Mouse (Mus musculus): Measurements from ENCODE around the gene Adam1a.

DNA sequence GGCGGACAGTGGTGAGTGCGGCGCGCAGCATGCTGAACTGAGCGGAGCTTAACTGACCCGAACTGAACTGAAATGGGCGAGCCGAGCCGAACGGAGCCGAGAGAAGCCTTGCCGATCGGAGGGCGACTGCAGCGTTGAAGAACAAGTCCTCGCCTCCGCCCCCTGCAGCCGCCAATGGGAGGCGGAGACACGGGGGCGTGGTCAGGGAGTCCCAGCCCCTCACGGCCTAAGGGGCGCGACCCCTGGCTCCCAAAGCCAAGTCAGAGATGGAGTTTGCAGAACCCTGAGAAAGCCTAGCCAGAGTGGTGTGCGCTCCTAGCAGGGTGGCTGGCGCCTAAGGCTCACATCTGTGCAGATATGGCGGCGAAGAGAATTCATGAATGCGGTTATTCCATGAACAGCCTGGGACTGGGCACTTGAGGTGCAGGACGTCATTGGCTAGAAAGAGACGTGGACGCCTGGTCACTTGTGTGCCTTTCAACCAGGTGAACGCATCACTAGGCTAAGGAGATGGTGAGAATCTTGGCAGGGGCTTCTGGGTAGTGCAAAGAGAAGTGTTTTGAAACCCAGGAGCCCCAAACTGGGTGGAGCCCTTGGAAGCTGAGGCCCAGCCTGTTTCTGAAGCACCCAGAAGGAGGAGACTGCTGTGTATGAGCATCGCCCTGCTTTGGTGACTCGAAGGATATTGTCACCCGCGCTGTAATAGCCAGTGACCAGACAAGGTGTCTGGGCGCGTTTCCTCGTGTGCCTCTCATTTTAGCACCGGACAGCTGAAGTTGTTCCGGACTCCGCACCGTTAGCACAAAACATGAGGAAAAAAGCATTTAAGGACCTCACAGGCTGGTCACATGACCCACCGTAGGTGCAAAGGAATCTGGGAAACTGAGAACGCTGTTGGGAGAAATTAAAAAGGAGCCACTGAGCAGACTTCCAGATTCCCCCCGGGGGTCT is 48.4 kb upstream of the Adam1a start, which contains the start of gene Aldh2:
- TF ChIP-seq CTCF (IDR thresholded peaks at IDR 0.05; ENCODE audit: borderline replicate concordance, extremely low read depth, insufficient read depth, insufficient read length) (no peak), POLR2A (IDR thresholded peaks at IDR 0.05; ENCODE audit: borderline replicate concordance, extremely low read depth, insufficient read depth, insufficient read length, poor library complexity, severe bottlenecking) (peak; percentile 27; the same call in 1 of the 2 replicates)
